Mouse (Mus musculus) heart, embryonic 10.5 days (tissue): ENCODE results near the gene Cyp2e1. TPM values are rescaled to one million over a fixed set of nuclear protein-coding genes. Genes with fewer than 3 reads are reported as not detected.

ENCODE experiments used
- DNase-seq: peaks from one replicate; pipeline ENCODE4 v3.0.0-alpha.2; 2017; ENCODE audit warnings: low spot score
- H3K27ac ChIP-seq: fragments of 300-500 bp; sonication (generic); 2 replicates; pipeline ENCODE4 v1.5.1; 2016; ENCODE audit warnings: mild to moderate bottlenecking
- H3K27me3 ChIP-seq: fragments of 300-500 bp; sonication (generic); 2 replicates; pipeline ENCODE4 v1.6.1; 2016; ENCODE audit warnings: mild to moderate bottlenecking; ENCODE audit not compliant: poor library complexity, insufficient read depth, severe bottlenecking
- H3K36me3 ChIP-seq: fragments of 300-500 bp; sonication (generic); 2 replicates; pipeline ENCODE4 v1.6.1; 2016; ENCODE audit warnings: mild to moderate bottlenecking, moderate library complexity
- H3K4me1 ChIP-seq: fragments of 300-500 bp; sonication (generic); 2 replicates; pipeline ENCODE4 v1.6.1; 2016; ENCODE audit warnings: mild to moderate bottlenecking
- H3K4me3 ChIP-seq: fragments of 300-500 bp; sonication (generic); 2 replicates; pipeline ENCODE4 v1.5.1; 2016; ENCODE audit warnings: mild to moderate bottlenecking, moderate library complexity
- H3K9me3 ChIP-seq: fragments of 300-500 bp; sonication (generic); 2 replicates; pipeline ENCODE4 v1.6.1; 2016; ENCODE audit warnings: mild to moderate bottlenecking, moderate library complexity
- WGBS: fragments of 180-500 bp; shearing (Covaris S2); methylation state at CpG from one replicate; pipeline ENCODE4 v1.1.7; 2016; 5-methylcytosine and 5-hydroxymethylcytosine counted together
- polyA plus RNA-seq: library from polyadenylated mRNA; unstranded; fragments of >200 nt; fragmentation: Nextera tagmentation; extraction: Ambion mirVana; gene quantifications from 2 replicates; pipeline ENCODE4 v1.2.1, GENCODE M21; 2016

The Cyp2e1 gene
- polyA plus RNA-seq, 1 experiment from 2014 or later, result not detected

DNA sequence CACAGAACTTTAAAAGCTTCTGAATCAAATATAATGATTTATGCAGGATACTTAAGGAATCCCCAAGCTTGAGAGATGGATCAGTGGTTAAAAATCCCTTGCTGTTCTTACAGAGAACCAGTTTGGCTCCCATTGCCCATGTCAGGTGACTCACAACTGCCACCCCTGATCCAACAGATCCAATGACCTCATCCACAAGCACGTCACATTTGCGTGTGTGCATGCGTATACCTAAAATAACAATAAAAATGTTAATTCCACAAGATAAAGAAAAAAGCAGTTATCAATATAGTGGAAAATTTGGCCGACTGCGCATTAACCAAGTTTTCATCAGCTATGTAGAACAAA lies 57.7 kb downstream of the Cyp2e1 start:
- H3K9me3 ChIP-seq, result no peaks in the 10 kb centered on the region
- peaks cover 8% of the 10 kb centered on the region; the same call in 1 of the 2 replicates for H3K4me1 ChIP-seq
- no peaks in the 10 kb centered on the region for H3K36me3 ChIP-seq
- peak overlapping the region; percentile 62 for H3K4me3 ChIP-seq
- H3K27me3 ChIP-seq, result peaks cover 3% of the 10 kb centered on the region; the same call in 1 of the 2 replicates
- no peak overlapping the region for H3K27ac ChIP-seq
- WGBS, result 53% methylated on average over 5 of the region's 5 CpGs
- no peak for DNase-seq

DNA sequence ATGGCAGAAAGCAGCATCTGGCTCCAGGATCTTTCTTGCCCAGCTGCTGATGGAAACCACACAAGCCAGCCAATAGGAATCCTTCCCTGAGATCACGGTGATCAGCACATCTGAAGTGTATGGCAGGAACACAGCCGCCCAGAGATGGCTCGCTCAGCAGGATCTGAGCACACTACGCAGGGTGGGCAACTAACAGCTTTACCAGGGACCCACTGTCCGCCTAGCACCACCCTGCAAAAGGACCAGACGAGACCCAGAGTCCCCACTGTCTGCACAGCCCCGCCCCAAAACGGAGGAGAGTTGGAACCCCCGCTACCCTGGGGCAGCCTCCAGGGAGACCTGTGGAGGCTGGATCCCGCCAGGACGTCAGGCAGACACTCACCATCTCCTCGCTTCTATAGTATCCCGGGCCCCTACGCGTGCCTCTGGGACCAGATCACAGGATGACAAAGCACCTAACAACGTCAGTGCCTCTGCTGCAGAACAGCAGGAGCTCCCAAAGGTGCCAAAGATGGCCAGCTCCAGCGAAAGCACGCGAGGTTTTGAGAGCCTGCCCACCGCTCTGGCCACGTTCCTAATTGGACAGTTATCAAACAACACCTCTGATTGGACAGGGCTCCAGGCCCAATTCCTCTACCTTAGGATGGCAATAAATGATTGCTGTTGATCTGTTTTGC lies 58.3 kb downstream of the Cyp2e1 start, which contains the start of gene Zfp941:
Zfp941 (minus strand) TSS at position 526 of the 677 bp plus-strand sequence.
- H3K27me3 ChIP-seq, result peaks cover 7% of the 10 kb centered on the region
- H3K9me3 ChIP-seq, result no peaks in the 10 kb centered on the region
- H3K4me1 ChIP-seq, result peaks cover 8% of the 10 kb centered on the region; the same call in 1 of the 2 replicates
- WGBS, result under 1% methylated on average over 21 of the region's 21 CpGs
- no peaks in the 10 kb centered on the region for H3K36me3 ChIP-seq
- peak within 1 kb of the TSS; percentile 62 for H3K4me3 ChIP-seq
- H3K27ac ChIP-seq, result peak within 1 kb of the TSS; percentile 56; the same call in 1 of the 2 replicates
- no peak for DNase-seq

DNA sequence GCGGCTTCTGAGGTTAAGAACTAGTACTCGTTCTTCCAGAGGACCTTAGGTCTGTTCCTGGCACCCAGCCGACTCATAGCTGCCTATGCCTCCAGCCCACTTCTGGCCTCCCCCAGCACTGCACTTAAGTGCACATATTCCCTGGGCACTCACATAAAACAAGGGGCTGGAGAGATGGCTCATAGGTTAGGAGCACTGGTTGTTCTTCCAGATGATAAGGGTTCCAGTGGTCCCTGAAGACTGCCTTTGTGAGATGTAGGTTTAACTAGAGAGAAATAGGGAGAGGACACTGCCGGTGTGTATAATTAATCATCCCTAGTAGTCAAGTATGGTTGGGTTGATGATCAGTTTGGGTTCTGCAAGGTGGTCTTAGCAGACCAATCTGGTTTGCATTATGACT lies 59.2 kb downstream of the Cyp2e1 start:
- DNase-seq, result no peak
- Histone ChIP-seq H3K27ac (no peak overlapping the region), H3K36me3 (no peaks in the 10 kb centered on the region), H3K4me3 (no peak overlapping the region), H3K4me1 (peaks cover 8% of the 10 kb centered on the region; the same call in 1 of the 2 replicates), H3K27me3 (peaks cover 10% of the 10 kb centered on the region), H3K9me3 (no peaks in the 10 kb centered on the region)
- WGBS, result 91% methylated on average over 4 of the region's 4 CpGs

Other genes with a start within 250 kb of the Cyp2e1 start
- gene Olfr538, start 195.9 kb upstream of the Cyp2e1 start, polyA plus RNA-seq, result not detected in 2 replicates
- not detected in 2 replicates for gene Olfr46, start 162.5 kb upstream of the Cyp2e1 start, polyA plus RNA-seq
- not detected in 2 replicates for gene Olfr61, start 134.8 kb upstream of the Cyp2e1 start, polyA plus RNA-seq
- not detected in 2 replicates for gene Olfr53, start 117.3 kb upstream of the Cyp2e1 start, polyA plus RNA-seq
- gene Olfr539, start 103.8 kb upstream of the Cyp2e1 start, polyA plus RNA-seq, result not detected in 2 replicates
- not detected in 2 replicates for gene Olfr45, start 81.8 kb upstream of the Cyp2e1 start, polyA plus RNA-seq
- gene Olfr541, start 66.5 kb upstream of the Cyp2e1 start, polyA plus RNA-seq, result not detected in 2 replicates
- gene Syce1, start 24.1 kb downstream of the Cyp2e1 start, polyA plus RNA-seq, result 0.16 and 0.49 TPM in 2 replicates
- gene Zfp941, start 58.4 kb downstream of the Cyp2e1 start, polyA plus RNA-seq, result 1.0 and 1.1 TPM in 2 replicates
- 0.85 TPM in 1 of 2 replicates, not detected in the other for gene Urah, start 71.3 kb downstream of the Cyp2e1 start, polyA plus RNA-seq
- gene Scgb1c1, start 81.8 kb downstream of the Cyp2e1 start, polyA plus RNA-seq, result not detected in 2 replicates
- not detected in 2 replicates for gene Odf3, start 84.1 kb downstream of the Cyp2e1 start, polyA plus RNA-seq
- gene Gm45785, start 92.6 kb downstream of the Cyp2e1 start, polyA plus RNA-seq, result not detected in 2 replicates
- gene Ric8a, start 93.2 kb downstream of the Cyp2e1 start, polyA plus RNA-seq, result 47.3 and 58.8 TPM in 2 replicates
- gene Bet1l, start 93.8 kb downstream of the Cyp2e1 start, polyA plus RNA-seq, result 28.1 and 31.4 TPM in 2 replicates
- 249 and 270 TPM in 2 replicates for gene Psmd13, start 118.2 kb downstream of the Cyp2e1 start, polyA plus RNA-seq
- 31.5 and 40.1 TPM in 2 replicates for gene Sirt3, start 118.6 kb downstream of the Cyp2e1 start, polyA plus RNA-seq
- gene Cox8b, start 136.7 kb downstream of the Cyp2e1 start, polyA plus RNA-seq, result 13.6 and 46.8 TPM in 2 replicates
- gene Nlrp6, start 157.2 kb downstream of the Cyp2e1 start, polyA plus RNA-seq, result 0.14 TPM in 1 of 2 replicates, not detected in the other
- gene Pgghg, start 177.7 kb downstream of the Cyp2e1 start, polyA plus RNA-seq, result 13.7 and 16.1 TPM in 2 replicates
- gene Ifitm5, start 186.6 kb downstream of the Cyp2e1 start, polyA plus RNA-seq, result 1.8 and 2.3 TPM in 2 replicates
- not detected in 2 replicates for gene Gm45717, start 192.2 kb downstream of the Cyp2e1 start, polyA plus RNA-seq
- 402 and 508 TPM in 2 replicates for gene Ifitm2, start 192.2 kb downstream of the Cyp2e1 start, polyA plus RNA-seq
- gene Ifitm1, start 203.5 kb downstream of the Cyp2e1 start, polyA plus RNA-seq, result 3.6 and 12.5 TPM in 2 replicates
- 24.5 and 32.7 TPM in 2 replicates for gene Ifitm3, start 247.0 kb downstream of the Cyp2e1 start, polyA plus RNA-seq